Mouse (Mus musculus) kidney, adult 2 months (tissue): ENCODE results near the gene Drg1.

Experiments
- CTCF ChIP-seq: fragments of 200-500 bp; conservative IDR thresholded peaks from 2 replicates; pipeline ENCODE4 v1.5.1; 2011; ENCODE audit warnings: low read depth, mild to moderate bottlenecking, control low read depth, low read length, moderate library complexity, mixed read lengths; ENCODE audit not compliant: insufficient read depth, insufficient read length
- POLR2A ChIP-seq: fragments of 200-500 bp; IDR thresholded peaks from one replicate; pipeline ENCODE4 v1.6.1; 2011; ENCODE audit warnings: low read depth, low read length, control low read depth

DNA sequence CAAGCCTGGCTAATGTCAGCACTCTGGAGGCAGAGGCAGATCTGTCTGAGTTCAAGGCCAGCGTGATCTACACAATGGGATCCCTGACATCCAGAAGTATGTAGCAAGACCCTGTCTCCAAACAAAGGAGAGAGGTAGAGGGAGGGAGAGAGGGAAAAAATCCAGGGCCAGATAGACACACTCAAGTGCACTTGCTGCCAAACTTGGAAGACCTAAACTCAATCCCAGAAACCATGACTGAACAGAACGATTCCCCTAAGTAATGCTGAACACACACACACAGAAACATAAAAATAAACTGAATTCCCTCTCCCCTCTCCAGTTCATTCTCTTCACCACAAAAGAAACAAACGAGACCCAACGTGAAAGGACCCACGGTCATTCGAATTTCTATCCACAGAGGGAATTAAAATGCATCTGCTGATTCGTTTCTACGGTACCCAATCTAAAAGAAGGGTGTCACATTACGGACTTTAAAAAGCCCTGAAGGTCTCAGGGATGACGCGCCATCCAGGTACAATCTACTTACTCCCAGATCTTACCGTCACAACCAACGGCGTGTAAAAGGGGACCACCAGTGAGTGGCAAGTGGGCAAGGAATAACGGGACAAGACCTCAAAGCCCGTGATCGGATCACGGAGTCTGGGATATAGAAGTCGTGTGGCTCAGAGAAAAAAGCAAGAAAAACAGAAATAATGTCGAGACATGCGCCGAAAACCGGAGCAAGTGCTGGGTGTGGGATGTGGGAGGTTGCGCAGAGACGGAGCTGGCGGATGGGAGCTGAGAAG is 730 bp downstream of the Drg1 start:
- no peak for TF ChIP-seq CTCF
- no peak for TF ChIP-seq POLR2A
